Mouse (Mus musculus): ENCODE results near the gene Plekhm2.

DNA sequence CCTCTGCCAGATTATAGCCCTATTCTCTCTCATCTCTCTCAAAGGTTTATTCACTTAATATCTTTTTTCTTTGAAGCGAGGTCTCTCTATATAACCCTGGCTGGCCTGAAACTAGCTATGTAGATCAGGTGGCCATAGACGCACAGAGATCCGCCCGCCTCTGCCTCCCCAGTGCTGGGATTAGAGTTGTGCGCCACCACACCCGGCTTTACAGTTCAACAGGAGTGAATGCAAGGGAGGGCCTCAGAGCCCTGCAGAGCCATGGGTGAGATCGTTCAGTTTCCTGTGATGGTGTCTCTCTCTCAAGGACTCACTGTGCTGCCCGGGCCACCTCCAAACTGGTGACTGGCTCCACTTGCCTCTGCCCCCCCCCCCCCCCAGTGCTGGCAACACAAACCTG lies 40.6 kb downstream of the Plekhm2 start:
- TF ChIP-seq EP300 (optimal IDR thresholded peaks at IDR 0.05) (no peak), CTCF (IDR thresholded peaks at IDR 0.05; ENCODE audit: low read depth) (no peak)

All from stomach, postnatal 0 days (tissue).